Mouse (Mus musculus): ENCODE measurements around the gene Bmp4. TPM values are rescaled to one million over a fixed set of nuclear protein-coding genes. Genes with fewer than 3 reads are reported as not detected.

Bmp4 gene
- 10.3 TPM for polyA plus RNA-seq (2015; fragmentation: Illumina TruSeq; extraction: RNeasy Lipid Tissue Mini Kit (QIAGEN cat#74804); ENCODE audit: insufficient read depth, low replicate concordance)

DNA sequence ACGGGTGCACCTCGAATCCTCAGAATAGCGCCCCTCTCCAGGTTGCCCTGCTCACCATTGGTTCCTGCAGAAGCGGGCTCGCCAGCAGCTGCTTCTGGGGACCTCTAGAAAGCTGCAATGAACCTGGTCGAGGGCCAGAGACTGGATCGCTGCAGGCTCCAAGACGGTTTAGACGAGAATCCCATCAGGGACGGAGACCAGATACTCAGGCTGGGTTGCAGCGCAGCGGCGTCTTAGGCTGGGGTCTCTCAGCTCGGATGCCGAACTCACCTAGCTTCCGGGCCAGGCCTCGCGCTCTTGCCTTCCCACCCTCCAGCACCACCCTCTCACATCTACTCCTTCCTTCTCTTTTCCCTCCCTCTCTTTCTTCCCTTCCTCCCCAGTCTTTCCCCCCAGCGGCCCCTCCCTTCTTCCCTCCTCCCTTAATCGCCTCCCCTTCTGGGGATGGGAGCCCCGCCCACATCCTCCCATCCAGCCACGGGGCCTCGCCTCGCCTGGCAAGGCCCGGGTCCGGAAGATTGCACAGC, at the start of gene Bmp4:
Gene Bmp4, minus strand, starts transcription at position 421 of the 527 bp plus-strand sequence.

GRCm38 (mm10) chr14:46379285-46379684, 11.2 kb downstream of the Bmp4 start, which contains the start of gene Gm15217:
TSS of gene Gm15217 (plus strand) at chr14:46379414.

Other genes with a start within 250 kb of the Bmp4 start
- gene Gm15217, start 11.3 kb downstream of the Bmp4 start, polyA plus RNA-seq (2015; fragmentation: Illumina TruSeq; extraction: RNeasy Lipid Tissue Mini Kit (QIAGEN cat#74804); ENCODE audit: insufficient read depth, low replicate concordance): not detected

Data from spleen, adult 10 weeks (tissue).